Mouse (Mus musculus) lung, embryonic 16.5 days (tissue): ENCODE results near the gene Pip4p1. TPM values are rescaled to one million over a fixed set of nuclear protein-coding genes. Genes with fewer than 3 reads are reported as not detected.
"Not testable (repeated sequence)": the region's sequence is repeated elsewhere in the genome, so short reads cannot be mapped to it uniquely, and the experiment has no call there.

Experiments used
- ATAC-seq: fragments of 200-750 bp; cut with Nextera tagmentation; 2 replicates; pipeline ENCODE4 v1.8.0; 2017; ENCODE audit warnings: low read depth, mild to moderate bottlenecking, moderate library complexity
- H3K27ac ChIP-seq: fragments of 300-500 bp; sonication (generic); 2 replicates; pipeline ENCODE4 v1.5.1; 2014; ENCODE audit warnings: mild to moderate bottlenecking, control low read depth, low read length
- H3K27me3 ChIP-seq: fragments of 300-500 bp; sonication (generic); 2 replicates; pipeline ENCODE4 v1.6.1; 2014; ENCODE audit warnings: low read depth, low read length, mixed read lengths; ENCODE audit not compliant: control insufficient read depth, insufficient read depth
- H3K36me3 ChIP-seq: fragments of 300-500 bp; sonication (generic); 2 replicates; pipeline ENCODE4 v1.6.1; 2014; ENCODE audit warnings: low read length; ENCODE audit not compliant: control insufficient read depth, insufficient read depth
- H3K4me1 ChIP-seq: fragments of 300-500 bp; sonication (generic); replicated peaks from 2 replicates; pipeline ENCODE4 v1.6.1; 2014; ENCODE audit warnings: low read length, mixed read lengths; ENCODE audit not compliant: control insufficient read depth, insufficient read depth
- H3K4me2 ChIP-seq: fragments of 300-500 bp; sonication (generic); 2 replicates; pipeline ENCODE4 v1.6.1; 2014; ENCODE audit warnings: low read depth, low read length, control low read depth
- H3K4me3 ChIP-seq: fragments of 300-500 bp; sonication (generic); 2 replicates; pipeline ENCODE4 v1.5.1; 2014; ENCODE audit warnings: mild to moderate bottlenecking, low read length, control low read depth
- H3K9ac ChIP-seq: fragments of 300-500 bp; sonication (generic); 2 replicates; pipeline ENCODE4 v1.6.1; 2014; ENCODE audit warnings: low read length, control low read depth
- H3K9me3 ChIP-seq: fragments of 300-500 bp; sonication (generic); 2 replicates; pipeline ENCODE4 v1.6.1; 2016; ENCODE audit warnings: low read length; ENCODE audit not compliant: control insufficient read depth
- WGBS: fragments of 180-500 bp; shearing (Covaris S2); extraction: QIAGEN DNeasy Blood & Tissue Kit; methylation state at CpG from one replicate; pipeline ENCODE4 v1.1.7; 2014; 5-methylcytosine and 5-hydroxymethylcytosine counted together
- polyA plus RNA-seq: library from polyadenylated mRNA; unstranded; fragments of >200 nt; fragmentation: Nextera tagmentation; extraction: Ambion mirVana; gene quantifications from 2 replicates; pipeline ENCODE4 v1.2.1, GENCODE M21; 2015

Pip4p1 gene
- polyA plus RNA-seq, 1 experiment from 2014 or later, result 47.1 TPM

GRCm38 (mm10) chr14:50969041-50969440, 38.4 kb upstream of the Pip4p1 start:
- Histone ChIP-seq H3K9ac (no peak overlapping the region), H3K4me1 (no peaks in the 10 kb centered on the region), H3K27ac (no peak overlapping the region), H3K4me3 (no peak overlapping the region), H3K9me3 (no peaks in the 10 kb centered on the region), H3K36me3 (no peaks in the 10 kb centered on the region), H3K4me2 (no peak overlapping the region), H3K27me3 (no peaks in the 10 kb centered on the region)
- ATAC-seq, result no peak
- 26% methylated on average over 1 of the region's 1 CpGs for WGBS

DNA sequence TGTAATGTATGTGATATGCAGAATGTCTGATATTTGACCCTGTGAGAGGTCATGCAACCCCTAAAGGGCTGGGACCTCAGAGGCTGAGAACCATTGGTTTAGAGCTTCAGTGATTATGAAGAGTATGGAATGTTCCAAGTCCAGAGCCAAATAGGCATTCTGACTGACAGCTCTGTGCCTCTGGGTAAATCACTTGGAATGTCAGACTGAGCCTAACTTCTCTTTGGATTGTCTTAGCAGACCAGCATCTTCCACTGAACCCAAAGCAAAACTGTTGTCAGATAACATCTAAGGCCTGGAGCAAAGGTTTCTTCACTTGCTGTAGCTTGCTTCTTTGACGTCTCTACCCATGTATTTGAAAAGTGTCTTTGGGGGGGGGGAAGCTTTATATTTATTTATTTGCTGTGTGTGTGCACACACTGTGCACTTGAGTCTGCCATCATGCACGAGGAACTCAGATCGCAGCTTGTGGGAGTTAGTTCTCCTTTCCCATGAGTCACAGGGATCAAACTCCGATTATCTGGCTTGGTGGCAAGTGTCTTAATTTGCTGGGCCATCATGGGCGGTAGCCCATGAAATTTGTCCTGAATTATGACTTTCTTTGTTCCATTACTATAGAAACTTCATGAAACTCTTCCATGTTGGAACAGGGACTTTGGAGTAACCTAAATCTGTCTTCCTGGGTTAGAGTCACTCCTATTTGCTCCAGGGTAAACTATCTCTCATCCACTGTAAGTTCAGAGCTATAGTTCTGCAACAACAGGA, 37.7 kb upstream of the Pip4p1 start:
- H3K27ac ChIP-seq, result no peak overlapping the region
- no peak for ATAC-seq

DNA sequence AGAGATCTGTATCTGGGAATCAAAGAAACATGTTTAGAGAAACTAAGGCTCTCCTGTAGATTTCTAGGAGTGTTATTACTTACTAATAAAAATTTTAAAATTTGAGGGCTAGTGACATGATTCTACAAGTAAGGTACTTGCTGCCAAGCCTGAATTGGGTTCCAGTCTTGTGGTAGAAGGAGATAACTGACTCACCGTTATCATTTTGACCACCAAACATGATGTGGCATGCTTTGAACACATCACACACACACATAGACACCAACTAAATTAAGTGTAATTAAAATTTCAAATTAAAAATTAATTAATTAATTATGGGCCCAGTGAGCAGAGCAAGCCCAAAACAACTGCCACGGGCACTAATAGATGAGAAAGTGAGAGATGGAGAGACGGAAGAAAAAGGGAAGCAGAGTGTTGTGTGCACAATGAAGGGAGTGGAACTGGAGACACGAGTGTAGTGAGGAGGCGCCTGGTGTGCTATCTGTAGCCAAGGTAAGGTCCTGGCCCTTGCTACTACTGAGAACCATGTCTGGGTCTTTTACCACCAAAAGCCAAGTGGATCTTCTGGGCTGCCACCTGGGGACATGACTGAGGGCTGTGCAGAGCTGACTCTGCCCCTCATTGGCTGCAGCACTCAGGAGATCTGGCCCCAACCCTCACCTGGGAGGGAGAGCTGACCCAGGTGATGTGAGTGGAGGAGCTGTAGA, 27.8 kb upstream of the Pip4p1 start:
- H3K4me1 ChIP-seq, H3K4me3 ChIP-seq, H3K9me3 ChIP-seq, H3K36me3 ChIP-seq, H3K4me2 ChIP-seq, H3K9ac ChIP-seq, H3K27ac ChIP-seq, ATAC-seq, H3K27me3 ChIP-seq: not testable (repeated sequence)
- WGBS, result 84% methylated on average over 5 of the region's 5 CpGs

More for the DNA sequence above, 37.7 kb upstream of the Pip4p1 start:
- no peak overlapping the region for H3K4me2 ChIP-seq
- WGBS, result 85% methylated on average over 5 of the region's 5 CpGs
- H3K9ac ChIP-seq, result no peak overlapping the region
- H3K4me3 ChIP-seq, result no peak overlapping the region
- H3K4me1 ChIP-seq, result no peaks in the 10 kb centered on the region
- no peaks in the 10 kb centered on the region for H3K36me3 ChIP-seq
- H3K9me3 ChIP-seq, result no peaks in the 10 kb centered on the region
- H3K27me3 ChIP-seq, result no peaks in the 10 kb centered on the region

DNA sequence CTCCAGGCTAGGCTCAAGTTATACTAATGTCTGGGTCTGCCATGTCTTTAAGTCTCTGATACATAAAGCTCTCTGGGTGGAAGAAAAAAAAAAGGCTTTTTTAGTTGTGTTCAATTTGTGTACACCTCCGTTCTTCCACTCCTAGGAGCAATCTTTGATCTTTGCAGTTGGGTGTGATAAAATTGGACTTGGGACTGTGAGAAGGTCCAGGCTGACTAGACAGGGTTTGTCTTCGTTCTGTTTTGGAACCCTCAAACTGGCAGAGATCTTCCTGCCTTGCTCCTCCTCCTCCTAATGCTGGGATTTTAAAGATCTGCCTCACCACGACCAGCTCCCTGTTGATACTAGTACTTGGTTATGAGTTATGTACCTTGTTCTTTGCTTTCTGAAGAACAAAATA, 26.5 kb upstream of the Pip4p1 start:
- not testable (repeated sequence) for H3K36me3 ChIP-seq, ATAC-seq, H3K9ac ChIP-seq, H3K4me1 ChIP-seq, H3K9me3 ChIP-seq, H3K4me3 ChIP-seq, H3K4me2 ChIP-seq, H3K27ac ChIP-seq, H3K27me3 ChIP-seq
- WGBS, result 54% methylated on average over 3 of the region's 3 CpGs

GRCm38 (mm10) chr14:50956724-50957123, 26.1 kb upstream of the Pip4p1 start:
- H3K27me3 ChIP-seq, ATAC-seq, H3K4me1 ChIP-seq, H3K36me3 ChIP-seq, H3K4me3 ChIP-seq, H3K9ac ChIP-seq, H3K27ac ChIP-seq, H3K9me3 ChIP-seq: not testable (repeated sequence)
- peak overlapping the region; percentile 45; the same call in 1 of the 2 replicates for H3K4me2 ChIP-seq
- WGBS, result 84% methylated on average over 6 of the region's 6 CpGs

- peak; percentile 89 for ATAC-seq
- H3K9me3 ChIP-seq, H3K4me1 ChIP-seq, H3K27me3 ChIP-seq, H3K36me3 ChIP-seq, H3K27ac ChIP-seq: not testable (repeated sequence)
- WGBS, result 4% methylated on average over 19 of the region's 19 CpGs
- Histone ChIP-seq H3K4me3 (peak within 1 kb of the TSS; percentile 27), H3K9ac (peak within 1 kb of the TSS; percentile 35; the same call in 1 of the 2 replicates), H3K4me2 (peak within 1 kb of the TSS; percentile 45)
Measured at GRCm38 (mm10) chr14:50955942-50956508, 25.4 kb upstream of the Pip4p1 start, which contains the start of gene Pnp2. Pnp2 (plus strand) TSS chr14:50955992.

GRCm38 (mm10) chr14:50955487-50955886, 24.8 kb upstream of the Pip4p1 start:
- Histone ChIP-seq H3K36me3 (peaks cover 2% of the 10 kb centered on the region; the same call in 1 of the 2 replicates), H3K4me2 (no peak overlapping the region), H3K4me3 (no peak overlapping the region), H3K4me1 (no peaks in the 10 kb centered on the region), H3K9me3 (no peaks in the 10 kb centered on the region), H3K27ac (no peak overlapping the region), H3K9ac (no peak overlapping the region), H3K27me3 (no peaks in the 10 kb centered on the region)
- no peak for ATAC-seq
- WGBS, result 77% methylated on average over 10 of the region's 10 CpGs

DNA sequence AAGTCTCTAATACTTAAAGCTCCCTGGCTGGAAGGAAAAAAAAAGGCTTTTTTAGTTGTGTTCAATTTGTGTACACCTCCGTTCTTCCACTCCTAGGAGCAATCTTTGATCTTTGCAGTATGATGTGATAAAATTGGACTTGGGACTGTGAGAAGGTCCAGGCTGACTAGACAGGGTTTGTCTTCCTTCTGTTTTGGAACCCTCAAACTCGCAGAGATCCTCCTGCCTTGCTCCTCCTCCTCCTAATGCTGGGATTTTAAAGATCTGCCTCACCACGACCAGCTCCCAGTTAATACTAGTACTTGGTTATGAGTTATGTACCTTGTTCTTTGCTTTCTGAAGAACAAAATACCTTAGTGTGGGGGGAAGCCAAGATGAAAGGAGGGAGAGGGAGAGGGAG, 14.9 kb upstream of the Pip4p1 start:
- Histone ChIP-seq H3K27ac (peak overlapping the region; percentile 95), H3K4me3 (peak overlapping the region; percentile 64), H3K9ac (peak overlapping the region; percentile 72), H3K4me2 (peak overlapping the region; percentile 75)
- H3K9me3 ChIP-seq, H3K36me3 ChIP-seq, H3K4me1 ChIP-seq, ATAC-seq, H3K27me3 ChIP-seq: not testable (repeated sequence)
- WGBS, result 20% methylated on average over 3 of the region's 3 CpGs

DNA sequence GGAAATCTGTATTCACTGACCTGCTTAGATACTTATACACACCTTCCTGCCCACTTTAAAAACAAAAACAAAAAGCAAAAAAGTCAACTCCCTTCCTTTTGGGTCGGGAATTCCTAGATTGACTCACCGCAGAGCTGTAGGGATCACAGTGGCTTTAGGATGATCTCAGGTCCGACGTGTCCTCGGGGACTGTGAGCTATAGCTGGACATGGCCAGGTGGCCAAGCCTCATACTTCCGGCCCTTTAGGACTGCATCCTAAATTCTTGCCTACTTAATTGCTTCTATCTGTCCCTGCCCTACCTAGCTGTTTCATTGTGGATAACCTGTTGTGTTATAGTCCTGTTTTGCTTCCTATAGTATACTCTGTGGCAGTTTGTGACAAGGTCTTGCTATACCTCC, 14.4 kb upstream of the Pip4p1 start:
- not testable (repeated sequence) for H3K27me3 ChIP-seq, H3K9me3 ChIP-seq, H3K4me1 ChIP-seq, ATAC-seq, H3K36me3 ChIP-seq
- H3K4me2 ChIP-seq, result peak overlapping the region; percentile 75
- peak overlapping the region; percentile 95 for H3K27ac ChIP-seq
- 8% methylated on average over 6 of the region's 6 CpGs for WGBS
- peak overlapping the region; percentile 64 for H3K4me3 ChIP-seq
- peak overlapping the region; percentile 72 for H3K9ac ChIP-seq
